Mouse (Mus musculus) ES-E14 (cell line): ENCODE measurements around the gene Mef2b.

Experiments
- MAFK ChIP-seq: IDR thresholded peaks from 2 replicates; pipeline ENCODE4 v1.6.1; 2014; ENCODE audit warnings: mild to moderate bottlenecking, low read depth, low read length, inconsistent platforms; ENCODE audit not compliant: insufficient read depth
- ZNF384 ChIP-seq: IDR thresholded peaks from 2 replicates; pipeline ENCODE4 v1.6.1; 2012; ENCODE audit warnings: low read depth, low read length, inconsistent platforms

GRCm38 (mm10) chr8:70134931-70135330 lies 4.6 kb upstream of the Mef2b start:
- TF ChIP-seq MAFK: no peak
- TF ChIP-seq ZNF384: no peak
